In the genomic region with DNA sequence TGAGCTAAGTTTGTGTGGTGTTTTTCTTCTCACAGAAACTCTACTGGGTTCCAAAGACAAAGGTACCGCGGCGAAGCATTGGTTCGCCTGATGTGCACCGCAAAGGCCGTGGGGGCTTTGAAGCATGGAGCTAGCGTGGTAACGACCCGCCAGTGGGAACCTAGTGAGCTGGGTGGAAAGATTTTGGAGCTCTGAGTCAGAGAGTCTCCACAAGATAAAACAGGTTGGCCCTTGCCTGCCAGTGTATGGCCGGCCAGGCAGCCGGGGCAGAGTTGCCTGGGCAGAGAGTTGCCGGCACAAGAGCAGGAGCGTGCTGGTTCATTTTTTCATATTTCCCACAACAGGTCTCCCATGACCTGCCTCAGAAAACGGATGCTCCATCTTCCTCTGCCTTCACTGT, we compare ENCODE assay signal across 24 mouse cellular contexts.
"Had no signal": no experiment of that assay in that cellular context is flagged by ENCODE, and none has a peak within 500 bp of the region (broad histone marks: within the 10 kb centered on the region; RNA-seq: fewer than 3 reads in every experiment).

No protein-coding gene starts in this region.

- H3K36me3 ChIP-seq: limb, embryonic 12.5 days; limb, embryonic 15.5 days; midbrain, embryonic 10.5 days; midbrain, embryonic 15.5 days; neural tube, embryonic 12.5 days; neural tube, embryonic 15.5 days; stomach, embryonic 15.5 days had no signal

- H3K9ac ChIP-seq: limb, embryonic 12.5 days; limb, embryonic 15.5 days; liver, embryonic 14.5 days; liver, postnatal 0 days; lung, embryonic 14.5 days; midbrain, embryonic 15.5 days; neural tube, embryonic 12.5 days; neural tube, embryonic 15.5 days; stomach, embryonic 15.5 days had no signal

- H3K9me3 ChIP-seq: limb, embryonic 15.5 days; megakaryocyte, embryonic 14.5 days; midbrain, embryonic 10.5 days; midbrain, embryonic 15.5 days; neural tube, embryonic 12.5 days; neural tube, embryonic 15.5 days; stomach, embryonic 15.5 days had no signal

- H3K4me3 ChIP-seq: limb, embryonic 12.5 days; limb, embryonic 15.5 days; megakaryocyte, embryonic 14.5 days; midbrain, embryonic 10.5 days; midbrain, embryonic 15.5 days; neural tube, embryonic 12.5 days; neural tube, embryonic 15.5 days; stomach, embryonic 15.5 days had no signal

- H3K4me1 ChIP-seq: limb, embryonic 12.5 days; limb, embryonic 15.5 days; megakaryocyte, embryonic 14.5 days; midbrain, embryonic 10.5 days; midbrain, embryonic 15.5 days; neural tube, embryonic 12.5 days; neural tube, embryonic 15.5 days; stomach, embryonic 15.5 days had no signal

- DNase-seq: kidney, adult 8-10 months; kidney, postnatal 14 days; kidney, postnatal 4 days; left cerebral cortex, postnatal 4 days; liver, postnatal 0 days; lung, embryonic 14.5 days; lung, postnatal 10 days; lung, postnatal 36 days; right cerebral cortex, adult 18-20 months; right cerebral cortex, postnatal 14 days; right cerebral cortex, postnatal 4 days; thymus, adult 2 months; thymus, postnatal 14 days; thymus, postnatal 4 days had no signal

- H3K4me2 ChIP-seq: limb, embryonic 12.5 days; limb, embryonic 15.5 days; liver, embryonic 11.5 days; lung, embryonic 14.5 days; midbrain, embryonic 15.5 days; neural tube, embryonic 12.5 days; neural tube, embryonic 15.5 days; stomach, embryonic 15.5 days had no signal

- H3K27me3 ChIP-seq: limb, embryonic 12.5 days; limb, embryonic 15.5 days; megakaryocyte, embryonic 14.5 days; midbrain, embryonic 15.5 days; neural tube, embryonic 12.5 days; neural tube, embryonic 15.5 days; stomach, embryonic 15.5 days had no signal

- H3K27ac ChIP-seq: limb, embryonic 12.5 days; limb, embryonic 15.5 days; liver, embryonic 14.5 days; midbrain, embryonic 10.5 days; midbrain, embryonic 15.5 days; neural tube, embryonic 12.5 days; neural tube, embryonic 15.5 days; stomach, embryonic 15.5 days had no signal

- ATAC-seq: liver, postnatal 0 days; midbrain, embryonic 15.5 days had no signal
